Mouse (Mus musculus) testis, postnatal 10 days (tissue): Measurements from ENCODE around the gene Gins1.
"Not testable (repeated sequence)": the region's sequence is repeated elsewhere in the genome, so short reads cannot be mapped to it uniquely, and the experiment has no call there.

ENCODE experiments used
- DNase-seq: peaks from one replicate; pipeline ENCODE4 v3.0.0; 2021; ENCODE audit warnings: low spot score

Gene Gins1

DNA sequence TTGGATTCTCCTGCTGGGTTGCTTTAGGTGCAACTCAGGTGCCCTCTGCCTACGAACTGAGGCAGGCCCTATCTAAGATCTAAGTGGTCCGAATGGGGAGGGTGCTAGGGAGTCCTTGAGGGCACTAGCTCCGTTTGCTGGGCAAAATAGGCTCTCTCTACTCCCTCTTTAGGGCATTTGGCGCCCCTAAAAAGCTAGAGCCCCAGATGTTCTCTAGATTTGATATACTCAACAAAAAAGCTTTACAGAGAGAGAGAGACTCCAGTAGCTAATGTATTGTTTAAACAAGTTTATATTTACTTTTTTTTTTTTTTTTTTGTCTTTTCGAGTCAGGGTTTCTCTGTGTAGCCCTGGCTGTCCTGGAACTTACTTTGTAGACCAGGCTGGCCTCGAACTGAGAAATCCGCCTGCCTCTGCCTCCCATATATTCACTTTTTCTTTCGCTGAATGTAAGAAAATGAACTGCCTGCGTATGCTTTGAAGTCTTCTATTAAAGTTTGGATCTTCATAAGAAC is at the start of gene Gins1:
Gene Gins1 (plus strand): TSS at position 465 of the 515 bp plus-strand sequence.
- DNase-seq: no peak

DNA sequence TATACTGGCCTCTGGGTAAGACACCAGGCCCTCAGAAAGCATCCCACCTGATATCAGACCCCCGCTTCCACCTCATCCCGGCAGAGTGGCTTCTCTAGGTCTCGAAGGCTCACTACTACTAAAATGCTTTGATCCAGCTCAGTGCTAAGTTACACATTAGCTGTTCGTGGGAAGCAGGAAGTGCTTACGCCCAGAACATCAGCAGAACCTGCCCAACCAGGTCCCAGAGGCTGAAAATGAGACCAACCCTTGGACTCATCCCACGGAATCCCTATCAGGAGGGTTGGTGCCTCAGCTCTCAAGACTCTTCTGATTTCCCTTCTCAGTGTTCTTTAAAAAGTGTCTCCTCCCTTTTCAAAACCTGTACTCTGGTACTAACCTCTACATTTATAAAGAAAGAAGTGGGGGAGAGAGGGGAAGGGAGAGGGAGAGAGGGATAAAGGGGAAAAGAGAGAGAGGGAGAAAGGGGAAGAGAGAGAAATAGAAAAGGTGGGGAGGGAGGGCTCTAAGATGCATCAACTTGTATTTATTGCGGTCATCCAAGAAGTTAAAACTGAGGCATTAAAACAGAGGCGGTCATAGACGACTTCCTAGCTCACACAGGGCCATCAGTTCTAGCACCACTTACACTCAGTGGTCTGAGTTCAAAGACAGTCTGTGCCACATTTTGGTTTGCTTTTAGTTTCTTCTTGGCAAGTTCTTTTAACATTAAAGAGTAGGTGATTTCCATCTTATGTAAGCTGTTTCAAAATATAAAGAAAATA is 46.3 kb upstream of the Gins1 start:
- peak; percentile 26 for DNase-seq

DNA sequence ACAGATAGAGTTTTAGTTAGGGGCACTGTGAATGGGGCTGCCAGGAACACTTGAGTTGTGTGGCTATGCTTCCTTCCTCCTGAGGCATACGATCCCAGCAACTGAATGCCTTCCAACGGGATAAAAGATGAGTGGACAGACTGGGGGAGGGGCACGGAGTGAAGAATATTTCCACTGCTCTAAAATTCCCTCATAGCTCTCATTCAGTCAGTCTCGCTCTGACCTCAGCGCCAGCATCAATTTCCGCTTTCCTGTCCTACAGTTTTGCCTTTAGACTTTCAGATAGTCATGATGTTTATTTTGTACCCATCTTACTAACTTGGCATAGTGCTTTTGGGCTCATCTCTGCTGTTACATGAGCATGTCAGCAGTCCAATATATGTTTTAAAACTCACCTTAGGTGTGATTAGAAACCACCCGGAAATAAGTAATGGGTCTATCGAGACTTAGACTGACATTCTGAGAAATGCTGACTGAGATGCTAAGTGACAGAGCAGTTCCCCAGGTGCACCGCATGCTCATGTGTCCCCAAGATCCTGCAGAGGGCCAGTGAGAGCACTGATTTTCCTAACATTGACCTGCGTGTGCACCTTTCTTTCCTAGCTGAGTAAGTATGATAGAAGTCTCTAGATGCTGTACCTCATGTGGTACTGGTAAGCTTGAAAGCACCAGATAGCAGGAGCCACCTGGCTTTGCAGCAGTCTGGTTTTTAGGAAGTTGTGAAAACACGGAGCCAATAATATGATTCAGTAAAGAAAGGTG is 45.3 kb upstream of the Gins1 start:
- DNase-seq: peak; percentile 33

DNA sequence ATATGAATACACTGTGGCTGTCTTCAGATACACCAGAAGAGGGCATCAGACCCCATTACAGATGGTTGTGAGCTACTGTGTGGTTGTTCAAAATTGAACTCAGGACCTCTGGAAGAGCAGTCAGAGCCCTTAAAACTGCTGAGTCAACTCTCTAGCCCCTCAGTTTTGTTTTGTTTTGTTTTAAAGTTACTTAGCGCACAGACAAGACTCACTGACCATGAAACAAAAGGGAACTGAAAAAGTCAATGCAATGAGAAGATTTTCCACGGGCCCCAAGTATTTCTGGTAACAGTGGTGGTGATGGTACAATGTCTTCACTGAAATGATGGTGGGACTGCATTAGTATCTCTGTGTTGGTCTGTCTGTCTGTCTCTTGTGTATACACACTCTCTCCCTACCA is 44.1 kb upstream of the Gins1 start:
- DNase-seq: peak; percentile 20

DNA sequence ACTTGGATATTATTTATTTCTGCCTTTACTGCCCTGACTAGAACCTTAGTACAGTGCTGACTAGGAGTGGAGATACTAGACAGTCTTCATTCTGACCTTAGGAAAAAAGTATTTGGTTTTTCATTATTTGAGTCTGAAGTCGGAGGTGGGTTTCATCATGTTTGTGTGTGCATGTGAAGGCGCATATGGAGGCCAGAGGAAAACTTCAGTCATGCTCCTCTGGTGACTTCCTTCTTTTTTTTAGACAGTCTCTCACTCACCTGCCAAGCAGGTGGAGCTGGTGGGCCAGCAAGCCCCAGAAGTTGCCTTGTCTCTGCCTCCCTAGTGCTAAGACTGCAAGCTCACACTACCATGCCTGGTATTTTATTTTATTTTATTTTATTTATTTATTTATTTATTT is 38.2 kb upstream of the Gins1 start:
- no peak for DNase-seq

DNA sequence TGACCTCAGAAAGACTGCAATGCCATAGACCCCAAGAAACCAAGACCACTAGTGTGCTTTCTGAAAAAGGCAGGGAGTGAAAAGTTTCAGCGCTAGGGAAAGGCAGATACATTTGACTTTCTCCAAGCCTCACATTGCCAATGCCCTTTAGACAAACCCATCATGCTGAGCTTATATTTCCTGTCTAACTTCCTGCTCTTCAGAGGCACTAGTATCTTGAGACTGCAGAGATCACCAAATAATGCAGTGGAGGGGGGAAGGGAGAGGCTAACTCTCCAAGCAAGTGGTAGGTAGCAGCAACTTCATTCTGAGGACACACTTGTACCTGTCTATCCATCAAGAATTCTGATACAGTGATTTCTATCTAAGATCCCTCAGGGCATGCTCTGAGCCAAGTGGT is 35.8 kb upstream of the Gins1 start:
- DNase-seq: no peak

DNA sequence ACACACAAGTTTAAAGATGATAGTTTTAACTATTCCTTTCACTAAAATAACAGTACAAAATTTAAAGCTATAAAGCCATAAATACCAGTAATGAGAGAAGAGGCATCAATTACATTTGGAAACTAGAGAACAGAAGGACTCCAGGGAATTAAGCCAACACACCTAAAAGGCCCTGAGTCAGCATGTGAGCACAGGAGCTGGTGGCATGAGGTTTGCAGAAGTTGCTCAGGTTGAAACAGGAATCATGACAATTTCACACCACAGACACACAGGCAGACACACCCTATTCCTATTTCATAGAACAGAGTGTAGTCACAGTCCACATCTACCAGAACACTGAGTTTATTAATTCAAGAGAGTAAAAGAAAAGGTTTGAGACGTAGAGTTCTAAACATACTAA is 30.7 kb upstream of the Gins1 start:
- no peak for DNase-seq

DNA sequence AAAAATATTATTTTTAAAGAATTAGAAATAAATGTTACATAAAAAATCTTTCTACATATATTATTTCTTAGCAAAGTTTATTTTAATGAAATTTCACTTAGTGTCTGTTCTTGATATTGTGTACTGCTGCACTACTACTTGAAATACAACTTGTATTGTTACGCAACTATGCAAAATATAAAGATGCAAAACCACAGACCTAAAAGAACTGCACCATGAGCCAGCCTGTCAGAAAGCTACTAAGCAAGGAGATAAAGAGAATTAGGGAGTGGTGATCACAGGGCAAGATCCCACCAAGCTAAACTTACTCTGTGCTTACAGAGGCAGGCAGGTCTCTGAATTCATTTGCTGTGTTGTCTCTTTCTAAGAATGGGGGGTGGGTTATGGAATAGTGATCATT is 30.0 kb upstream of the Gins1 start:
- no peak for DNase-seq

DNA sequence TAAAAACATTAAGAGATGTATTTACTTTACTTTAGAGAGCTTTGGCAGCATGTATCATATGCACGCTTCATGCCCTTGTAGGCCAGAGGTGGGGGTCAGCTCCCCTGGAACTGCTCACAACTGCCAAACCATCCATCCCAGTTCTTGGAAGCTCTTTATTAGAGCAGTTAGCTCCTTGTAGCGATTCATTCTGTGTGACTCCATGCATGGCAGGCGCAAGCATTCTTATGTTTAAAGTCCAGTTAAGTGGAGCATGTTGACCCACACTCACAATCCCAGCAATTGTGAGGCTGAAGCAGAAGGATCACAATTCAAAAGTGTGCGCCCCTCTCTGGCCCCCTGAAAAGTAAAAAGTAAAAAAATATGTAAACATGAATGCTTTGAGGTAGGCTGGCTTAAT is 27.6 kb upstream of the Gins1 start:
- no peak for DNase-seq

DNA sequence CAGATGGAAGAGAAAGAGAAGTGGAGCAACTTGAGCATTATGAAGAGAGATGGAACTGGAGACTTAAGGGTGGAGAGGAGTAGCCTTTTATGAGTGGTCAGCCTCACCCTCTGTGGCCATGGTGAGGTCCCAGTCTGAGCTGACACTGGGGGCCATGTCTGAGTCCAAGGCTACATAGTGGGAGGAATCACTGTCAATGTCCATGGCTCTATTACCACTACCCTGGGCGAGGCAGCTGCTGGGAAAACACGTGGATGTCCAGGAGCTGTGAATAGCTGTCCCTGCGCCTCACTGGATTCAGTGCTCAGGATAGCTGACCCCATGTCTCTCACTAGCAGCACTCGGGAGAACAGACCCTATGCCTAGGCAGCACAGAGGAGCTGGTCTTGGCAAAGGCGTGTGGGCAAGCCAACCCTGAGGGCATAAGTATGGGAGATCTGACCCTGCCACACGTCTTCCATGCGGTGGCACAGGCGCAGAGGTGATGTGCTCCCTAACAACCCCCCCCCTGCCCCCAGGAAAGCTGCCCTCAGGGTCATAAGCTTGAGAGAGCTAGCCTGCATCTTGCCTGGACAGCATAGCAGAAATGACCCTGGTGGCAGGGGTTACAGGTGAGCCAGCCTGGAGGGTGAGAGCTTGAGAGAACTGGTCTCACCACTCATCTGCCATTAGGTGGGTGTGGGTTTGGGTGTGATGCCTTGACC is 21.0 kb upstream of the Gins1 start:
- no peak for DNase-seq

DNA sequence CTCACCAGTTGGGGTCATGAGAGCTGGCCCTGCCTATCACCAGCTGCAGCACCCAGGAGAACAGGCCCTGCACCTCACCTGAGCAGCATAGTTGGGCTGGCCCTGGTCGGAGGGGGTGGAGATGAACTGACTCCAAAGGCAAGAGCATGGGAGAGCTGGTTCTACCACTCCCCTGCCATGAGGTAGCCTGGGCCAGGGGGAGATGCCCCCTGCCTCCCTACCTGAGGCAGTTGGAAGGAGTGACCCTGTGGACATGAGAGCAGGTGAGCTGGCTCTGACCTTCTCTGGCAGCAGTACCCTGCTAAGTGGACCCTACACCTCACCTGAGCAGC is 20.5 kb upstream of the Gins1 start:
- DNase-seq: no peak

DNA sequence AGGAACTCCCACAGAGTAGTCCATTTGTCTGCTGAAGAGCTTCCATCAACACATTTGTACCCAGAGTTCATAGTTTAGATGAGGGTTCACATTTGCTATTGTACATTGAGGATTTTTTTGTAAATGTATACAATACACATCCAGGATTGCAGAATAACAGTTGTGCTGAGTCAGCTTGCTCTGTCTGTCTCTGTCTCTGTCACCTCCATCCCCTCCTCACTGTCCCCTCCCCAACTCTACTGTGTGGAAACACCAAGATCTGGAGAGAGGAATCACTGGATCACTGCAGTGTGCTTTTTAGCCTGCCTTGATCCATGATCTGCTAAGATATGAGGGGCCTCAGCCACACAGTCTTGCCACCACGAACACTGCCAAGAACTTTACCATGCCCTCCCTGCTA is 19.4 kb upstream of the Gins1 start:
- no peak for DNase-seq

DNA sequence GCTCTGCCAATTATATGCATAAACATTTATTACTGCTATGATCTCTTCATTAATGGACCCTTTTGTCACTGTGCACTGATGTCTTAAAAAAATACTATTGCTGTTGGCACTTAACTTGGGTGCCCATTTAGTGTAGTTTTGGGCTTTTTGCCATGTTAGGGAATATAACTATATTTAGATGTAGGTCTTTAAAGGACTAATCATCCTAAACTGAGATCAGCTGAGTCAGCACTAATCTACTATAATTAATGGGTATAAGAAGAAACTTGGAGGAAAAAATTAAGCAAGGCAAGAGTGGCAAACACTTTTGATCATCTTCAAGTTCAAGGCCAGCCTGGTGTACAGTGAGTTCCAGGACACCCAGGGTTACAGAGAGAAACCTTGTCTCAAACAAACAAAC is 18.9 kb upstream of the Gins1 start:
- DNase-seq: no peak

DNA sequence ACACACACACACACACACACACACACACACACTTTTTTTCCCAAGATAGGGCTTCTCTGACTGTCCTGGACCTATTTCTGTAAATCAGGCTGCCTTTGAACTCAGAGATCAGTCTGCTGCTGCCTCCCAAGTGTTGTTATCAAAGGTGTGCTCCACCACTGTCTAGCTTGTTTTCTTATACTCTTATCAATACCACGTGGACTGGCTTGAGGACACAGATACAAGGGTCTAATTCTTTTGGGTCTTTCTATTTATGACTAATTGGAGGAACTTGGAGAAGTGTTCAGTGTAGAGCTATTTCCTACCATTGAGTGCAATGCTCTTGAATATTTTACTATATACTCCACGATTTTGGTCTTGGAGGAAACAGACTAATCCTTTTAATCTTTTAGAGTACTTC is 17.8 kb upstream of the Gins1 start:
- DNase-seq: no peak

DNA sequence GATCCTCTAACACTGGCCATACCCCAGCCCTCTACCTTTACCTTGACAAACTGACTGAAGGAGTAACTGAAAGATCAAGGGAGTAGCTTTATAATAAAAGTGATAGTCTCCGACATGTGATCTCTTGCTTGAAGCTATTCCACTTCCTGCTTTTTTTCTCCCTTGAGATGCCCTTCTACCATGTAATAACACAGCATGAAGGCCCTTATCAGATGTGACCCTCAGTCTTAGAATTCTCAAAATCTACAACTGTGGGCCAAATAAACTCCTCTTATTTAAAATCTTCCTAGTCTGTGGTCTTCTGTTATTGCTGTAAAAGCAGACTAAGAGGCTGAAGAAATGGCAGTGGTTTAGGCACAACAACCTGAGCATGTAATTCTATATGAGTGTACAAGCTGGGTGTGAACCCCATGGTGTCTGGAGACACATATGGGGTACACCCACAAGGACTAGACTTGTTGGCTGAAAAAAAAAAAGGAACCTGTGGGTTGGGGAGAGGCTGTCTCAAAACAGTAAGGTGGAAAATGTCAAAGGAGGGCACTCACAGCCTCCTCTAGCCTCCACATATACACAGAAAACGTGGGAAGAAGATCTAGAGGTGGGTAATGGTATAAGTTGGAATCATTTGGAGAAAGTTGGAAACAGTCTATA is 10.5 kb upstream of the Gins1 start:
- no peak for DNase-seq

DNA sequence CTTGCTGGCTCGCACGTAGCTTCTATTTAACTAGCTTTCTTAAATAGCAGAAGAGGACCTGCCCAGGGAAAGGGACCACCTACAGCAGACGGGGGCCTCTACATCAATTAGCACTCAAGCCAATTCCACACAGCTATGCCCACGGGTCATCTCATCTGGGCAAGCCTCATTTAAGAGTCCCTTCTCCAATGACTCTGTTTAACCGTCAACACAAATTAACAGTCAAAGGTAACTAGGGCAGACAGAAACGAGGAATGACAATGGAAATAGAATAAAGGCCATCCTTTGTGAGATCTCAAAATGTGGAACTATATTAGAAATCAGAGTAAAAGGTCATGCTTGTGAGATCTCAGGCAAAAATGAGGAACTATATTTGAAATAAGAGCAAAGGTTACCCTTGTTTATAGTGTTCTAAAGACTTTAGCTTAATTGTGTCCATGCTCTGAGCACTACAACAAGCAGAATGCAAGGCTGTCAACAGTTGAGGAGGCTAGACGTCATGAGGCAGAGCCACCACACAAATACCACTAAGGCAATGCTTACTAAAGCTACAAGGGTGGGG is 9.4 kb upstream of the Gins1 start:
- no peak for DNase-seq

DNA sequence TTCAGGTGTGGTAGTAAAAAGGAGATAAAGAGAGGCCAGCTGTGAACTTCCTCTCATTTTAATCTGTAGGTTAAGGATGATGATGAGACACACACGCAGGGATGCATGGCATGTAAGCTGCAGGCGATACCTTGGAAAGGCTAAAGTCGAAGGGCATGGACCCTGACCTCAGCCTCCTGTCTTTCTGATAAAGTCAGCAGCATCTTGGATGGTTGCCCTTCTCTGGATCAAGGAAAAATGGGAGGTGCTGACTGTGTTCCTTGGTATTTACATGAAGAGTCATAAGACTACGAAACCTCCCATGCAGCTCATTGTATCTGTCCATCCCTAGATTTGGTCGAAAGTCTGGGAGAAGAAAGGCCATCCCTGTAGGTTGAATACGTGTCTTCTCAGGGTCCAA is 4.9 kb upstream of the Gins1 start:
- no peak for DNase-seq

DNA sequence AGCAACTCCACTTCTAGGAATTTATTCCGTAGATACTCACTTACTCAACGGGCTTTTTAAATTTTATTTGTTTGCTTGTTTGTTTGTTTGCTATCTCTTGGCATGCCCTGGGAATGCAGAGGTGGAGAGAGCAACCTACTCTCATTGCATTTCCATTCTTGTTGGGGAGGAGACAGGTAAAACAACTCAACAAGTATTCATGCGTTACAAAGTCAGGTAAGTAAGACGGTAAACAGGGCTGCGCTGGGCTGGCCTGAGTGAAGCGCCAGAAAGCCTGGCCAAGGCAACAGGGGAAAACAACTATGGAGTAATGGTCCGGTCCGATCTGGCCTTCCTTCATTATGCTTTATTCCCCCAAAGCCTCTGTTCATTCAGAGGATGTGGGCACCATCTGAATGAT is 2.9 kb upstream of the Gins1 start:
- no peak for DNase-seq

DNA sequence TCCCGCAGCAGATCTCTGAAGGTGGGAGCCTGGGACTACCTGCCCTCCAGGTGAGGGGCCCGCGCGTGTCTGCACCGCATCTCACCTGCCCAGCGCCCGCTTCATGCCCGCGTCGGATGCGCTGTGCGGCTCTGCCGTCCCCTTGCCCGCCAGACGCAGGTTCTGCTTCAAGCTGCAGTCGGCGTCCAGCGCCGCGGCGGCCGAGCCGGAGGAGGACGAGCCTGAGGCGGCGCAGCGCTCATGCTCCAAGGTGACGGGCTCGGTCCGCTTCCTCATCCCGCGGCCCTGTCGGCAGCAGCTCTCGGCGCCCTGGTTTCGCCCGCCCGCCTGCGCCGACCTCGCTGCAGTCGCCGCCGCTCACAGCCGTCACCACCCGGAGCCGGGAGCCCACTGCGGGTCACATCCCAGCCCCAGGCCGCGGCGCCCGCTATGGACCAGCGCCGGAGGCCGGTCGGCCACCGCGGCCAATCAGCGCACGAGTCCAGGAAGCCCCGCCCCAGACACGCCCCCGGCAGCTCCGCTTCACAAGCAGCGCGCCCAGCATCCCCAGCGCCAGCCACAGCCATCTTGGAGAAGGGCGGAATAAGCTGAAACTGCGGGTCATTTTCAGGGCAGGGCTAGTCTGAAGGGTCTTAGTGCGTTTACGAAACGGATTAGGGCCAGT is 796 bp upstream of the Gins1 start, which contains the start of gene Abhd12:
Gene Abhd12 (minus strand): TSS at position 470 of the 664 bp plus-strand sequence.
- DNase-seq: peak; percentile 100

DNA sequence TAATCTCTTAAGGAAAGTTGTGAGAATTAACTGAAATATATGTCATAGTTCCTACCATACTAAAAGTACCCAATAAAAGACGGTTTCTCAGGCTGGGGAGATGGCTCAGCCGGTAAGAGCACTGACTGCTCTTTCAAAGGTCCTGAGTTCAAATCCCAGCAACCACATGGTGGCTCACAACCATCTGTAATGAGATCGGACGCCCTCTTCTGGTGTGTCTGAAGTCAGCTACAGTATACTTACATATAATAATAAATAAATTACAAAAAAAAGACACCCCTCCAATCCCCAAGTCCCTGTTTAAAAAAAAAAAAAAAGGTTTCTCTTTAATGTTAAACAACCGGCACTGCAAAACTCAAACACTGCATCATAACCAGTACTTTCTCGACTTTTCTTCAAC is 3.7 kb downstream of the Gins1 start:
- DNase-seq: not testable (repeated sequence)

DNA sequence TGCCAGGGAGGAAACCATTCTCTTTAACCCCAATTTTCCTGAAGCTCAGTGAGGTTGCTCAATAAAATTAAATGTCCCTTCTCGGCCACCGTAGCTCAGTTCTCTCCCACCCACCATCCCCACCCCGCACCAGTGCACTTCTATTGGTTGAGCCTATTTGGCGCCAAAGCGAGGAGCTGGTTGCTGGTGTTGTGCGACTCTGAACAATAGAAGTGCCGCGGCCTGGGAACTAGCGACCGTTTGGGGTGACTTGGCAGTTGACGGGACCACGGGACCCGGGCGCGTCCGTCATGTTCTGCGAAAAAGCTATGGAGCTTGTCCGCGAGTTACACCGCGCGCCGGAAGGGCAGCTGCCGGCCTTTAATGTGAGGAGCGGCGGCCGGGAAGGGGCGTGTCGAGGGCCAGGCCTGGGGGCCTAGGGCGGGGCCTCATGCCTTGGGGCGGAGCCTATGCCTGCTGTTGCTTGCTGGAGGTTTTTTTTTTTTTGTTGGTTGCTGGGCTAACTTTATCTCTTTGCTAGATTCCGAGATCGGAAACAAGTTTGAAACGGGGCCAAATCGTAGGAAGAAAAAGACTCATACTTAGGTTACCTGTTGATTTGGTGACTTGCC is 4.3 kb downstream of the Gins1 start:
- peak; percentile 98 for DNase-seq
